Mouse (Mus musculus) kidney, adult 18-20 months (tissue): Measurements from ENCODE around the gene Abcc10.

Experiments used
- DNase-seq: peaks from one replicate; pipeline ENCODE4 v3.0.0; 2021

Abcc10 gene

GRCm38 (mm10) chr17:46327906-46328534 is at the start of gene Abcc10:
TSS of gene Abcc10 (minus strand) at chr17:46328352.
- DNase-seq: peak; percentile 97

- no peak for DNase-seq
These were observed 43.6 kb upstream of the Abcc10 start for GRCm38 (mm10) chr17:46371783-46372182.

GRCm38 (mm10) chr17:46351026-46351700 is 23.0 kb upstream of the Abcc10 start:
- DNase-seq: peak; percentile 62

- DNase-seq: no peak
These were observed 13.1 kb upstream of the Abcc10 start for GRCm38 (mm10) chr17:46341208-46341607.

DNA sequence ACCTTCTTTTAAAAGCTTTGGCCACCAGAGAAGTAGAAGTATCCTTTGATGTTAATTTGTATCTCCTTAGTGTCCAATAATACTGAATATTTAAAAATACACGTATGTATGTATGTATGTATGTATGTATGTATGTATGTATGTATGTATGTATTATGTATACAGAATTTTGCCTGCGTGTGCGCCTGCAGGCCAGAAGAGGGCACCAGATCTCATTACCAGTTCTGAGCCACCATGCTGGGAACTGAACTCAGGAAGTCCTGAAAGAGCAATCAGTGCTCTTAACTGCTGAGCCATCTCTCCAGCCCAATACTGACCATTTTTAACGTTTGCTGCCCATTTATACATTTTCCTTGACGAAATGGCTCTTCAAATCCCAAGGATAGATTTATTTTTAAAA is 8.3 kb upstream of the Abcc10 start:
- no peak for DNase-seq

DNA sequence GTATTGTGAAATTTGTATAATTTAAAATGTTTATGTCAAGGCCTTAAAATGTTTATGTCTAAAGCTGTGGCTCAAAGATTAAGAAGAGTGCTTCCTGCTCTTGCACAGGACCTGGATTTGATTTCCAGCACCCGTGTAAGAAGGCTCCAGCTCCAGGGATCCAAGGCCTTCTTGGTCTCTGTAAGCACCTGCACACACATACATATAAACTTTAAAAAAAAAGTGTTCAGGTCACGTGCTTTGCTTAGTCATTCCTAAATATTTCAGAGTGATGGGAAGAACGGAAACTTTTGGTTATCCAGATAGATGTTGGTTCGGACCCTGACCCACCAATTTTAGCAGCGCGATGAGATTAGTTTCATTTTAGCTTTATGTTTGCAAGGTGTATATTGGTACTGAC is 571 bp upstream of the Abcc10 start:
- DNase-seq: no peak

GRCm38 (mm10) chr17:46327413-46327905 is 693 bp downstream of the Abcc10 start:
- DNase-seq: no peak

DNA sequence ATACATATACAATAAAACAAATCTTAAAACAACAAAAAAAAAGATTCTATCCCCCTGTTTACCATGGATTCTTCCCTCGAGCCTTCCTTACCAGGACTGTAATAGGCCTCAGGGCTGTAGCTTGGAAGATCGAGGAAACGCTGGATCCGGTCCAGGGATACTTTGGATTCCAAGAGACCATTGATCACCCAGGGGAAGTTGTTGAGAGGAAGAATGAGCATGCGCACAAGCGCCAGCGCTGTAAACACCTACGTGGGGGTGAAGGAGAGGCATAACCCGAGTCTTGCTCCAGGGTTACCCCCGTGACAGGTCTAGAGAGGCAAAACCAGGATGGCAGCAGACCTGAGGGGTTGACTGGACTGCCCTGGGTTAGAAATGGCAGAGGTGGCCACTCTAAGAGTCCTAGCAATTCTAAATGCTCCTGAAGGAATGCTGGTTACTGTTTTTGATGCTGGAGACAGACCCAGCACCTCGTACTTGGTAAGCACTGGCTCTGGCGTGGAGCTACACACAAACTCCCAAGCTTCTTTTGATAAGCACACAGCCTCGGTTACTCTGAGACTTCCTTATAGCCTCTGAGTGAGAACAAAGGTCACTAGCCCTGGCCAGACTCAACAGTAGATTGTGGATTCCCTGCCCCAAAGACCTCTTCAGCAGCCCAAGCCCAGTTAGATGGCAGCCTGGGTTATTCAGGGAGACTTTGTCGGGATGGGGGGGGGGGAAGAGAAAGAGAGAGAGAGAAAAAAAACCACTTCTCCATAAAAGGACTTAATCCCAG is 5.9 kb downstream of the Abcc10 start:
- peak; percentile 11 for DNase-seq

GRCm38 (mm10) chr17:46320492-46320891 is 7.7 kb downstream of the Abcc10 start:
- DNase-seq: no peak

DNA sequence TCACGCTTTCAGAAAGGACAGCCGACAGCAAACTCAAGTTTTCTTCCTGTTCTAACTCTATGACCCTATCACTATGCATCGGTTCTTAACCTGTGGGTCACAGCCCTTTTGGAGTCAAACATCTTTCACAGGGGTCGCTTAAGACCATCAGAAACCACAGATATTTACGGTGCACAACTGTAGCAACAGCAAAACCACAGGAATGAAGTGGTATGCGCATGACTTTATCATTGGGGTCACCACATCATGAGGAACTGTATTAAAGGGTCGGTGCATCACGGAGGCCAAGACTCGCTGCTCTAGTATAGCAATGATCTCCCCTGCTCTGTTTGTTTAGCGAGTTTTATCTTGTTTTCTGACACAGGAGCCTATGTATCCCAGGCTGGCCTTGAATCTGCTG is 12.3 kb downstream of the Abcc10 start:
- DNase-seq: no peak

DNA sequence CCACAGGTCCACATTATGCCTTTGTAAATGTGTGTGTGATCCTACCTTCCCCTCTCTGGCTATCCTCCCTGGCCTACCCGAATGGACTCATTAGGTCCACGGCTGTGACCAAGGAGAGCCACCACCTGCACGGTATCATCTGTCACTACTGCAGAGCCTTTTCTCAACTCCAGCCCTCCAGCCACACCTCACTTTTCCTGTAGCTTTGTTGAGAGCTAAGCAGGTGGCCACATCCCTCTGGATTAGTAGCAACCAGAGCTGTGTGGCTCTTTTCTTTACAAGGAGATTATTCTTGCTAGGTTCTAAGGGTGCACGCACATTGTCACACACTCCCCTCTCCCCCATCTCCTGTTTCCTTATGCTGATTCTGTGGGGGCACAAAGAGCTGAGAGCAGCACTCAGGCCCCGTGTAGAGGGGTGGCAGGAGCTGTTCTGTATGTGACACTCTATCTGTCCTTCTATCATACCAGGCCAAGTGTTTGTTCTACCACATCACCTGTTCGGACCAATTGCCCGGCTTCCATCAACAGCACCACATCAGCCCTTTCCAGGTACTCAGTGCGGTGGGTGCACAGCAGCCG is 14.9 kb downstream of the Abcc10 start:
- DNase-seq: no peak

- DNase-seq: no peak
These were observed 17.6 kb downstream of the Abcc10 start for GRCm38 (mm10) chr17:46310515-46310914.

- DNase-seq: no peak
These were observed 18.3 kb downstream of the Abcc10 start for GRCm38 (mm10) chr17:46309835-46310234.

GRCm38 (mm10) chr17:46306956-46307355 is 21.2 kb downstream of the Abcc10 start:
- DNase-seq: no peak

GRCm38 (mm10) chr17:46304184-46304583 is 24.0 kb downstream of the Abcc10 start:
- no peak for DNase-seq

- no peak for DNase-seq
These were observed 26.3 kb downstream of the Abcc10 start for GRCm38 (mm10) chr17:46301892-46302291.

DNA sequence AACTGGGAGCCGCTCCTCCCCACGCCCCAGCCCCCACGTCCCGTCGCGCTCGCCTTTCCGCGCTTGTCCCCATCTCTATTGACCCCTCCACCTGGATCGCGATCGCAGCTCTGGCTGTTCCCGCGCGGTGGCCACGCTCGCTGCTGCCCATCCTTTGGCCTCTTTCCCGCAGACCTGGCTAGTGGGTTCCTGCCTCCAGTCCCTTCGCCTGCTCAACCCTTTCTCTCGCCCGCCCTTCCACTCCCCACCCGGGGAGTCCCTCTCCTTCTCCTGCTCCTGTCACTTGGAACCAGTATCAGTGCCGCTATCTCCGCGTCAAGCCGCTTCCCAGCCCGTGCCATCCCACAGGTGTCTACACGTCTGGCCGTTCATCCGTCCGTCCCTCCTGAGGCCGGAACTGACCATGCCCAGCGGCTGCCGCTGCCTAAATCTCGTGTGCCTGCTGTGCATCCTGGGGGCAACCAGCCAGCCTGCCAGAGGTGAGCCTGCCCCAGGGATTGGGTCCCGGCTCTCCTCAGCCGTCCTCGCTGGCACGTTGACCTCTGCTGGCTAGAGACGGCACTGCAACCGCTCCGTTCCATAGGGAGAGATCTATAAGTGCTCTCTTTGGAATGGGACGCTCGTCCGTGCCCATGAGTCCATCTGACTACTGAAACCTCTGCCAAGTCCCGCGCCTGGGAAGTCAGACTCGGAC is 29.8 kb downstream of the Abcc10 start:
- peak; percentile 92 for DNase-seq

GRCm38 (mm10) chr17:46297364-46298219 is 30.6 kb downstream of the Abcc10 start, which contains the start of gene Dlk2:
TSS of gene Dlk2 (plus strand) at chr17:46297421.
- DNase-seq: no peak

GRCm38 (mm10) chr17:46297028-46297363 is 31.2 kb downstream of the Abcc10 start:
- no peak for DNase-seq

DNA sequence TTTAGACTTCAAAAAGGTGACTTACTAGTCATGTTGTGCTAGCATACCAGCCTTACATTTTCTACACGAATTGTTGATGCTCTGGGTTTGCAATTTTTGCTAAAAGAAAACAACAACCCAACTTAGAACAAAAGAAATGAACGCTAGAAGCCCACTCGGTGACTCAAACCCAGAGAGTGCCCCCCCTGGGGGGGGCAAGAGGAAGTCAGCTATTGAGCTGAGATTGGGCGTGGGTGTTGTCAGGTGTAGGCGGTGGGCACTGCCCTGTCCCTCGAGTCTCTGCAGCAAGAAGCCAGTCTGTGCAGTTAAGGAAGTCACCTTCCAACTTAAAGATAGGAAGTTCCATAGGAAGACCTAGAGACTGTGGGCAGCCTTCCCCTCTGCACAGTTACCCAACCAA is 31.6 kb downstream of the Abcc10 start:
- no peak for DNase-seq

DNA sequence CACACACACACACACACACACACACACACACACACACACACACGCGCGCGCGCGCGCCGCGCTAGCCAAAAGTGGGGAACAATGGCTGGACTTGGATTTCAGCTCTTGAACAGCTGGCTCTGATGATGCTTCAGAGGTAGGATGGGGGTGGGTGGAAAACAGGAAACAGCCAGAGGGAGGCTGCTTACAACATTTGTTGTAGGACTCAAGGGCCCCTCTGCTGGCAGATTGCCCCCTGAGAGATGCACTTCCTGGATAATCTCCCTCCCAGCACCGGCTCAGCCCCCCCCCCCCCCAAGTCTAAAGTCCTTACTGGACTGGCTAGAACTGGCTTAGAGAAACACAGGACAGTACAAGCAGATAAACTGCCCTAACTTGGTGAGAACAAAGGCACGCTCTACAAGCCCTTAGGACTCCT is 40.5 kb downstream of the Abcc10 start:
- DNase-seq: peak; percentile 38

DNA sequence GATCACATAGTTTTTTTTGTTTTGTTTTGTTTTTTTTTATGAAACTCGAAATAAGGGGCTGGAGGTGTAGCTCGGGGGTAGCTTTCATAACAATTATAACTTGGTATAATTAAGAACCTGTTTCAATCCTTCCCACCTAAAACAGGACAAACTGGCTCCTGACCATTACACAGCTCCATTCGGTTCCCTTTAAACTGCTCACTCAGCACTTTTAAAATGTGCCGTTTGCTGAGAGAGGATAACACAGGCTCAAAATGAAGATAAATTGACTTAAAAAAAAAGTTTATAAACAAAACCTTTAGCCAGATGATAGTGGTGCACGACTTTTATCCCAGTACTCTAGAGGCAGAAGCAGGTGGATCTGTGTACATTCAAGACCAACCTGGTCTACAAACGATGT is 42.7 kb downstream of the Abcc10 start:
- no peak for DNase-seq
